Mouse (Mus musculus) forebrain, embryonic 12.5 days (tissue): ENCODE results near the gene Adpgk. TPM values are rescaled to one million over a fixed set of nuclear protein-coding genes. Genes with fewer than 3 reads are reported as not detected.
"Not testable (repeated sequence)": the region's sequence is repeated elsewhere in the genome, so short reads cannot be mapped to it uniquely, and the experiment has no call there.

Source experiments
- ATAC-seq: fragments of 200-750 bp; cut with Nextera tagmentation; 2 replicates; pipeline ENCODE4 v1.8.0; 2017; ENCODE audit warnings: moderate TSS enrichment; ENCODE audit not compliant: low FRiP score
- H3K27ac ChIP-seq: fragments of 300-500 bp; sonication (generic); 2 replicates; pipeline ENCODE4 v1.5.1; 2016; ENCODE audit warnings: mild to moderate bottlenecking
- H3K27me3 ChIP-seq: fragments of 300-500 bp; sonication (generic); 2 replicates; pipeline ENCODE4 v1.6.1; 2016; ENCODE audit warnings: mild to moderate bottlenecking
- H3K36me3 ChIP-seq: fragments of 300-500 bp; sonication (generic); replicated peaks from 2 replicates; pipeline ENCODE4 v1.6.1; 2016; ENCODE audit warnings: mild to moderate bottlenecking
- H3K4me1 ChIP-seq: fragments of 300-500 bp; sonication (generic); 2 replicates; pipeline ENCODE4 v1.6.1; 2016
- H3K4me2 ChIP-seq: fragments of 300-500 bp; sonication (generic); 2 replicates; pipeline ENCODE4 v1.6.1; 2016; ENCODE audit warnings: mild to moderate bottlenecking, moderate library complexity
- H3K4me3 ChIP-seq: fragments of 300-500 bp; sonication (generic); replicated peaks from 2 replicates; pipeline ENCODE4 v1.5.1; 2016; ENCODE audit warnings: mild to moderate bottlenecking
- H3K9ac ChIP-seq: fragments of 300-500 bp; sonication (generic); 2 replicates; pipeline ENCODE4 v1.6.1; 2016; ENCODE audit warnings: mild to moderate bottlenecking
- H3K9me3 ChIP-seq: fragments of 300-500 bp; sonication (generic); 2 replicates; pipeline ENCODE4 v1.6.1; 2016
- WGBS: fragments of 180-500 bp; shearing (Covaris S2); methylation state at CpG from one replicate; pipeline ENCODE4 v1.1.7; 2016; 5-methylcytosine and 5-hydroxymethylcytosine counted together
- polyA plus RNA-seq: library from polyadenylated mRNA; unstranded; fragments of >200 nt; fragmentation: Nextera tagmentation; extraction: Ambion mirVana; gene quantifications from 2 replicates; pipeline ENCODE4 v1.2.1, GENCODE M21; 2016

The Adpgk gene
- polyA plus RNA-seq, 1 experiment from 2014 or later, result 29.0 TPM

DNA sequence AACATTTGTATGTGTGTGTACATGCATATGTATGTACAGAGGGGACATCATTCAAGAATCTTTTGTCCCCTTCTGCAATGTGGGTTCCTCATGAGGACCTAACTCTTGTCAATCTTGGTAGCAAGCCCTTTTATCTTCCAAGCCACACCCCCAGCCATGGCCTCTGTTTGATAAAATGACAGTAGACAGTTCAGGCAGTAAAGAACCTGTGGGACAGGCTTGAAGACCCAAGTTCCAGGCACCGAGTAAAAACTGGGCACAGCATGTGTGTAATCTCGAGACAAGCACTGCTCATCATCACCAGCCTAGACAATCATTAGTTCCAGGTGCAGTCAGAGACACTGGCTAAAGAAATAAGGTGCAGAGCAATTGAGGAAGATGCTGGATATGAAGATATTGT lies 54.8 kb downstream of the Adpgk start:
- Histone ChIP-seq H3K36me3 (peaks cover 28% of the 10 kb centered on the region), H3K9me3 (0 out of 2 replicates have a peak, but pooled peaks cover 4% of the 10 kb centered on the region), H3K27ac (no peak overlapping the region), H3K4me3 (no peak overlapping the region), H3K4me1 (no peaks in the 10 kb centered on the region), H3K9ac (no peak overlapping the region), H3K4me2 (no peak overlapping the region), H3K27me3 (no peaks in the 10 kb centered on the region)
- no peak for ATAC-seq
- 87% methylated on average over 2 of the region's 2 CpGs for WGBS

DNA sequence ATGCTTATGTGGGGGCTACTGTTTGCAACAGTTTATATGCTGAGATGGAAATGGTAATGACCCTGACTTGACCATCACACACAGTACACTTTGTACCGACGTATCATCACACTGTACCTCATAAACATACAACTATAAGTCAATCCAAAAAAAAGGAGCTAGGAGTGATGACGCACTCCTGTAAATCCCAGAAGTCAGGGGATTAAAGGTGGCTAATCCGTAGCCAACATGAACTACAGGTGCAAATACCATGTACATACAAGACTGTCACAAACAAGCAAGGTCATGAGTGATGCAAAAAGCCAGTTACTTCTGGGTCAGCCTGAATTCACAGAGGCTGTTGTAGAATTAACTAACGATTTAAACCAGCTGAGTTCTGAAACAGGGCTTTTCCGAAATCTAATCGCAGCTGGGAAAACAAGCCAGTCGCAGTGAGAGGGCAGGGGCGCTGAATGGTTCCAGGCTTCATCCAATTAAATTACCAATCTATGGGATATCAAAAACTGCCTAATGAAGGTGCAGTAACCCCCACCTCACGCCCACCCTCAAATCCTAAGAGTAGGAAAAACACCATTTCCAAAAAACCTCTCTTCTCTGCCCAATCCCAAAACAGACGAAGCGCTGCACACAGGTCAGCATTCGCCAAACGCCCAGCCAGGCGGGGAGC lies 61.4 kb downstream of the Adpgk start:
- H3K4me3 ChIP-seq, result peak overlapping the region; percentile 65
- no peaks in the 10 kb centered on the region for H3K9me3 ChIP-seq
- peak overlapping the region; percentile 86 for H3K9ac ChIP-seq
- no peaks in the 10 kb centered on the region for H3K36me3 ChIP-seq
- ATAC-seq, result peak; percentile 57; the same call in 1 of the 2 replicates
- 14% methylated on average over 15 of the region's 15 CpGs for WGBS
- H3K27ac ChIP-seq, result peak overlapping the region; percentile 84
- no peaks in the 10 kb centered on the region for H3K27me3 ChIP-seq
- peak overlapping the region; percentile 74 for H3K4me2 ChIP-seq
- H3K4me1 ChIP-seq, result peaks cover 9% of the 10 kb centered on the region

DNA sequence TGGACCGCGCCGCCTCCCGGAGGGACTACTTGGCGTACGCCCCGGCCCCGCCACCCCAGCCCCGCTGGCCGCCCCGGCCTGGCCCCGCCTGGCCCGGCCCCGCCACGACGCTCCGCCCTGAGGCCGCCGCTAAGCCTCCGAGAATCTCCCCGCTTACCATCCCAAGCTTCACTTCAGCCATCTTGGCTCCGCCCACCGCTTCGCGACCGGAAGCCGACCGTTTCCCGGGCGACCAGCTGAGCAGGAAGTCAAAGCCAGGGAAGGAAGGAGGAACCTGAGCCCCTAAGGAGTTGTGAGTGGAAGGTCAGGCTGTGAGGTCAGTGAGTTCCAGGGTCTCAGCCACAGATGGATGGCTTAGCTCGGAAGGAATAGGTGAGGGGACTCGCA lies 61.9 kb downstream of the Adpgk start, which contains the start of gene Bbs4:
Bbs4 (minus strand) TSS at position 256 of the 387 bp plus-strand sequence.
- Histone ChIP-seq H3K4me3 (peak within 1 kb of the TSS; percentile 65), H3K9me3 (no peaks in the 10 kb centered on the region), H3K4me2 (peak within 1 kb of the TSS; percentile 74), H3K36me3 (no peaks in the 10 kb centered on the region), H3K9ac (peak within 1 kb of the TSS; percentile 86), H3K27ac (peak within 1 kb of the TSS; percentile 84), H3K27me3 (no peaks in the 10 kb centered on the region), H3K4me1 (peaks cover 9% of the 10 kb centered on the region)
- WGBS, result 1% methylated on average over 32 of the region's 32 CpGs
- ATAC-seq, result peak; percentile 93

DNA sequence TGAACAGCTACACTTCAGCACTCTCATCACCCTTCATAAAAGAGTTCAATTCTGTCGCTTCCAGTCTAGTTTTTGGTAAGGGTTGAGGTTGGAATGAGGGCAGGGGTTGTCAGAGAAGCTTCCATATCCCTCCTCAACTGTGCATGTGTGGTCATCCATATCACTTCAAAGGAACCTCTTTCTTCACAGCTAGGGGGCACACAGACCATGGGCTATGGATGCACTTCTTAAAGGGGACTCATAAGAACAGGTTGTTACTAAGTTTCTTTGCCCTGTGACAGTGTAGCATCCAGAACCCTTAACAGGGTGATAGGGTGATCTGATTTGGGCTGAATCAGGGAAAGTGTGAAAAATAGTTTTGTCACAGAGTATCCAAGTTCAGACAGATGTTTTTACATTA lies 66.7 kb downstream of the Adpgk start:
- whole genome bisulfite sequencing, result 75% methylated on average over 1 of the region's 1 CpGs
- not testable (repeated sequence) for H3K27ac ChIP-seq, H3K4me2 ChIP-seq

DNA sequence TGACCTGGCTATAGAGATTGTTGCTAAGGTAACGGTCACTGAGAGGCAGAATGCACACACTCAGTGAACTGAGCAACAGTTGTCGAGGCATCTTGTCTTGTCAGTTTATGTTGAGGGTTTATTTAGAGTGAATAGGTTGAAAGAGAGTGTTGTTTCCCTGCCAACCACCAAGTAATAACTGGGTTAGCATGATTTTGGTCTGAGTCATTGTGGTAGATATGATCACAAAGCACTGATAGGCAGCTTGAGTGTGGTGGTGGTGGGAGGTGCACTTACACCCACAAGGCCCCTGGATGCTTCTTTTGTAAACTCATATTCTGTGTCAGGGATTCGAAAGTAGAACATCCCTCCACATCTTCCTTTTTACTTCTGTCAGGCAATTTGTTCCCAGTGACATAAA lies 69.1 kb downstream of the Adpgk start:
- not testable (repeated sequence) for H3K27me3 ChIP-seq, H3K27ac ChIP-seq, H3K4me2 ChIP-seq, H3K4me3 ChIP-seq, ATAC-seq, H3K36me3 ChIP-seq, H3K4me1 ChIP-seq, H3K9ac ChIP-seq, H3K9me3 ChIP-seq
- WGBS, result 92% methylated on average over 2 of the region's 3 CpGs

More for the DNA sequence above, 66.7 kb downstream of the Adpgk start:
- H3K4me1 ChIP-seq, H3K4me3 ChIP-seq, ATAC-seq, H3K9me3 ChIP-seq, H3K36me3 ChIP-seq, H3K27me3 ChIP-seq, H3K9ac ChIP-seq: not testable (repeated sequence)

DNA sequence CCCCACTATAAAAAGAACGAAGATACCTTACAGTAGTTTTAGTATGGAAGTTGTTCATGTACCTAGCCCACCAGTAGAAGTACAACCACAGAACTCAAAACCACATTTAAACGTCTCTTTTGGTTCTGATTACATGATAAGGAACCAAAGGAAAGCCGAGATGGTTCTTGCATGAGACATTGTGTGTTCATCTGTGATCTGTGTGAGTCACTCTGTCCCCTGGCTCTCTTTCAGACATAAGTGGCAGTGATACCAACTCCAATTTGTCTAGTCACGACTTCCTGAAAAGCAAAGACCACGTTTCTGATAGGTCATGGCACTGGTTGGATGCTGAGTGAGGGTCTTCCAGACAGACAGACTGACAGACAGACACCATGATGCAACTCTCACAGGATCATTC lies 77.9 kb downstream of the Adpgk start:
- Histone ChIP-seq H3K4me3 (no peak overlapping the region), H3K9ac (no peak overlapping the region), H3K36me3 (no peaks in the 10 kb centered on the region), H3K4me1 (no peaks in the 10 kb centered on the region), H3K4me2 (no peak overlapping the region), H3K27me3 (no peaks in the 10 kb centered on the region), H3K9me3 (peaks cover 13% of the 10 kb centered on the region; the same call in 1 of the 2 replicates), H3K27ac (no peak overlapping the region)
- ATAC-seq, result no peak
- 78% methylated on average over 5 of the region's 5 CpGs for WGBS

DNA sequence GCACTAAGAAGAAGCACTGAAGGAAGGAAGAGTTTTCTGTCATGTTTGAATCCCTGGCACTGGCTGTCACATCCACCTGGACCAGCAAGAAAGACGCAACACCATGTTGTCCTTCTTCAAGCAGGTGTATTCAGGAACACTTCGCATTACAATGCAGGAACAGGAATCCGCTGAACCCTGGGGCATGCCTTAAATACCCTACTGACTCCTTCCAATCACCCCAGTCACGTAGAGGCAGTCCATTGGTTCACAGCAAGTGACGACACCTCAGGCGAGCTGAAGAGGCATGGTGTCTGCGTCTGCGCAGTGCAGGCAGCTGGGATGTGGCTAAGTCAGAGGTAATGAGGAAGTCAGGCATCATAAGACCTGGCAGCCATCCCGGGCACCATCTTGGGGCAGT lies 78.3 kb downstream of the Adpgk start:
- Histone ChIP-seq H3K4me2 (no peak overlapping the region), H3K36me3 (no peaks in the 10 kb centered on the region), H3K9me3 (peaks cover 13% of the 10 kb centered on the region; the same call in 1 of the 2 replicates), H3K4me1 (no peaks in the 10 kb centered on the region), H3K27me3 (no peaks in the 10 kb centered on the region), H3K27ac (no peak overlapping the region), H3K4me3 (no peak overlapping the region), H3K9ac (no peak overlapping the region)
- ATAC-seq, result no peak
- 89% methylated on average over 9 of the region's 9 CpGs for WGBS

Other genes with a start within 250 kb of the Adpgk start
- 25.4 and 28.7 TPM in 2 replicates for gene Bbs4, start 62.0 kb downstream of the Adpgk start, polyA plus RNA-seq
- 20.7 and 27.1 TPM in 2 replicates for gene Arih1, start 195.1 kb downstream of the Adpgk start, polyA plus RNA-seq
- 37.1 and 43.3 TPM in 2 replicates for gene Hexa, start 248.0 kb downstream of the Adpgk start, polyA plus RNA-seq
- gene Tmem202, start 248.3 kb downstream of the Adpgk start, polyA plus RNA-seq, result 0.15 TPM in 1 of 2 replicates, not detected in the other